Mouse (Mus musculus) adrenal gland, postnatal 14 days (tissue): Measurements from ENCODE around the gene Ggt6. TPM values are rescaled to one million over a fixed set of nuclear protein-coding genes. Genes with fewer than 3 reads are reported as not detected.

ENCODE experiments used
- DNase-seq: peaks from one replicate; pipeline ENCODE4 v3.0.0; 2021; ENCODE audit warnings: mixed read lengths
- total RNA-seq: library from RNA; stranded (reverse); gene quantifications from 2 replicates; pipeline ENCODE4 v1.2.3, GENCODE M21; 2021

Gene Ggt6
- total RNA-seq, 1 experiment from 2014 or later = 2.8 TPM

- peak; percentile 5 for DNase-seq
Observed at GRCm38 (mm10) chr11:72440597-72440964, 5.3 kb downstream of the Ggt6 start.

GRCm38 (mm10) chr11:72440965-72441664 lies 5.8 kb downstream of the Ggt6 start, which contains the start of gene Mybbp1a:
Gene Mybbp1a (plus strand): TSS chr11:72441355.
- DNase-seq = peak; percentile 99

- DNase-seq = peak; percentile 78
Observed at GRCm38 (mm10) chr11:72446311-72447105, 11.2 kb downstream of the Ggt6 start.

GRCm38 (mm10) chr11:72447475-72447874 lies 12.1 kb downstream of the Ggt6 start:
- peak; percentile 3 for DNase-seq

GRCm38 (mm10) chr11:72452140-72452665 lies 16.9 kb downstream of the Ggt6 start:
- DNase-seq = no peak

GRCm38 (mm10) chr11:72453105-72453953 lies 18.0 kb downstream of the Ggt6 start:
- DNase-seq = no peak

- DNase-seq = no peak
Observed at GRCm38 (mm10) chr11:72455694-72456093, 20.4 kb downstream of the Ggt6 start.

- peak; percentile 50 for DNase-seq
Observed at GRCm38 (mm10) chr11:72457995-72458496, 22.7 kb downstream of the Ggt6 start.

GRCm38 (mm10) chr11:72458502-72458901 lies 23.2 kb downstream of the Ggt6 start:
- DNase-seq = no peak

GRCm38 (mm10) chr11:72461500-72461981 lies 26.2 kb downstream of the Ggt6 start:
- DNase-seq = no peak

GRCm38 (mm10) chr11:72464821-72465220 lies 29.5 kb downstream of the Ggt6 start:
- DNase-seq = no peak

- DNase-seq = no peak
Observed at GRCm38 (mm10) chr11:72465978-72466693, 30.8 kb downstream of the Ggt6 start.

- no peak for DNase-seq
Observed at GRCm38 (mm10) chr11:72466694-72467507, 31.6 kb downstream of the Ggt6 start.

- no peak for DNase-seq
Observed at GRCm38 (mm10) chr11:72468525-72468924, 33.2 kb downstream of the Ggt6 start.

GRCm38 (mm10) chr11:72469217-72469616 lies 33.9 kb downstream of the Ggt6 start:
- DNase-seq = peak; percentile 84

- no peak for DNase-seq
Observed at GRCm38 (mm10) chr11:72470004-72470403, 34.7 kb downstream of the Ggt6 start.

- no peak for DNase-seq
Observed at GRCm38 (mm10) chr11:72471381-72471780, 36.1 kb downstream of the Ggt6 start.

- DNase-seq = no peak
Observed at GRCm38 (mm10) chr11:72473540-72473939, 38.2 kb downstream of the Ggt6 start.

GRCm38 (mm10) chr11:72474926-72475325 lies 39.6 kb downstream of the Ggt6 start:
- no peak for DNase-seq

GRCm38 (mm10) chr11:72475408-72475807 lies 40.1 kb downstream of the Ggt6 start:
- no peak for DNase-seq
